Mouse (Mus musculus) spleen, adult 2 months (tissue): ENCODE data around the gene Elmo1.

Experiments used
- CTCF ChIP-seq: fragments of 200-500 bp; IDR thresholded peaks from 2 replicates; pipeline ENCODE4 v1.5.1; 2011; ENCODE audit warnings: mild to moderate bottlenecking, inconsistent platforms; ENCODE audit not compliant: insufficient read depth, insufficient read length, insufficient replicate concordance; ENCODE audit errors: extremely low read depth
- POLR2A ChIP-seq: fragments of 200-500 bp; IDR thresholded peaks from 2 replicates; pipeline ENCODE4 v1.6.1; 2011; ENCODE audit warnings: low read depth, low read length, inconsistent platforms

GRCm38 (mm10) chr13:20151302-20151978 is 61.0 kb downstream of the Elmo1 start:
- TF ChIP-seq CTCF (no peak), POLR2A (no peak)
